Comparison of ENCODE assay signal across 10 mouse cellular contexts in genomic region chr17:16339720-16340470, GRCm38 (mm10).
DNase-seq lines count a peak whose midpoint lies in the region; ATAC-seq and TF ChIP-seq lines count a peak whose summit lies in the region.
"Had no signal": no experiment of that assay in that cellular context is flagged by ENCODE, and none has a peak within 500 bp of the region (broad histone marks: within the 10 kb centered on the region; RNA-seq: fewer than 3 reads in every experiment).

No protein-coding gene starts in this region.

- no peak for TF ChIP-seq EP300 in lung, postnatal 0 days (IDR thresholded peaks at IDR 0.05)

- H3K9me3 ChIP-seq in heart, embryonic 11.5 days (replicated peaks; ENCODE audit: control insufficient read depth, low read length) = no peaks in the 10 kb centered on the region
- no peaks in the 10 kb centered on the region for H3K9me3 ChIP-seq in lung, postnatal 0 days (ENCODE audit: low read length)
- H3K9me3 ChIP-seq: limb, embryonic 12.5 days; midbrain, embryonic 10.5 days had no signal

- ATAC-seq in heart, embryonic 11.5 days (replicated peaks; ENCODE audit: insufficient number of reproducible peaks, low FRiP score, low TSS enrichment) = no peak
- peak; percentile 49 for ATAC-seq in lung, postnatal 0 days

- H3K27me3 ChIP-seq in heart, embryonic 11.5 days (ENCODE audit: control insufficient read depth, insufficient read depth, low read length) = no peaks in the 10 kb centered on the region
- no peaks in the 10 kb centered on the region for H3K27me3 ChIP-seq in lung, postnatal 0 days (replicated peaks; ENCODE audit: insufficient read depth, low read length)
- H3K27me3 ChIP-seq: limb, embryonic 12.5 days had no signal

- 45% methylated on average over 5 of the region's 5 CpGs for WGBS in heart, embryonic 11.5 days (ENCODE audit: insufficient replicate concordance)
- 30% methylated on average over 5 of the region's 5 CpGs for WGBS in lung, postnatal 0 days

- DNase-seq in heart, postnatal 10 days = peak; percentile 12 to 44
- peak; percentile 15 for DNase-seq in lung, postnatal 0 days (ENCODE audit: low spot score)
- no peak for DNase-seq in lung, postnatal 36 days
- DNase-seq in embryo, embryonic 10.5 days (ENCODE audit: low spot score) = peak; percentile 50
- DNase-seq in mesoderm, embryonic 11.5 days (ENCODE audit: low read depth, low spot score) = peak; percentile 57
- DNase-seq in urinary bladder, adult 18-20 months (ENCODE audit: low spot score in 2 of 2) = no peak

- H3K4me2 ChIP-seq in heart, embryonic 11.5 days = no peak overlapping the region
- H3K4me2 ChIP-seq in lung, postnatal 0 days (replicated peaks; ENCODE audit: low read depth, low read length) = no peak overlapping the region
- H3K4me2 ChIP-seq: limb, embryonic 12.5 days had no signal

- TF ChIP-seq CTCF in lung, postnatal 0 days (IDR thresholded peaks at IDR 0.05) = no peak

- intact Hi-C loops in heart, postnatal 10 days (cut with DNase I) = no loop called here

- H3K4me1 ChIP-seq in heart, embryonic 11.5 days (ENCODE audit: control insufficient read depth, insufficient read depth, low read length) = no peaks in the 10 kb centered on the region
- H3K4me1 ChIP-seq in lung, postnatal 0 days (ENCODE audit: insufficient read depth, low read depth, low read length) = peaks cover 2% of the 10 kb centered on the region; the same call in 1 of the 2 replicates
- H3K4me1 ChIP-seq: limb, embryonic 12.5 days had no signal

- H3K9ac ChIP-seq in heart, embryonic 11.5 days (ENCODE audit: low read depth, low read length) = no peak overlapping the region
- no peak overlapping the region for H3K9ac ChIP-seq in lung, postnatal 0 days (replicated peaks; ENCODE audit: low read depth)
- H3K9ac ChIP-seq: limb, embryonic 12.5 days had no signal

- H3K36me3 ChIP-seq in heart, embryonic 11.5 days (ENCODE audit: control insufficient read depth, insufficient read depth, low read length) = no peaks in the 10 kb centered on the region
- no peaks in the 10 kb centered on the region for H3K36me3 ChIP-seq in lung, postnatal 0 days (ENCODE audit: insufficient read depth, low read length)
- H3K36me3 ChIP-seq: limb, embryonic 12.5 days; midbrain, embryonic 10.5 days had no signal

- H3K27ac ChIP-seq in heart, embryonic 11.5 days (ENCODE audit: low read depth, low read length) = no peak overlapping the region
- no peak overlapping the region for H3K27ac ChIP-seq in lung, postnatal 0 days (ENCODE audit: low read length)
- H3K27ac ChIP-seq: heart, adult 2 months; limb, embryonic 12.5 days; midbrain, embryonic 10.5 days had no signal

- no peak overlapping the region for H3K4me3 ChIP-seq in heart, embryonic 11.5 days (ENCODE audit: low read depth, low read length)
- no peak overlapping the region for H3K4me3 ChIP-seq in lung, postnatal 0 days (ENCODE audit: low read depth, low read length)
- H3K4me3 ChIP-seq: heart, adult 2 months; limb, embryonic 12.5 days; midbrain, embryonic 10.5 days had no signal

Comparison
In these comparisons a context has a peak if more than half of its experiments do, and no peak if none do; other contexts are left out.
1. DNase-seq: peak in heart, postnatal 10 days (2 of 2), lung, postnatal 0 days (single experiment), embryo, embryonic 10.5 days (single experiment) and mesoderm, embryonic 11.5 days (single experiment); none in lung, postnatal 36 days (single experiment) and urinary bladder, adult 18-20 months (0 of 2).